Mouse (Mus musculus): Measurements from ENCODE around the gene Mxra7. TPM values are rescaled to one million over a fixed set of nuclear protein-coding genes. Genes with fewer than 3 reads are reported as not detected.

The Mxra7 gene
- polyA plus RNA-seq, 1 experiment = 8.6 TPM

- DNase-seq = no peak
- Histone ChIP-seq H3K27me3 (ENCODE audit: control insufficient read depth, insufficient read depth, low read length) (no peaks in the 10 kb centered on the region), H3K36me3 (ENCODE audit: control insufficient read depth, insufficient read depth, low read length) (no peaks in the 10 kb centered on the region), H3K27ac (ENCODE audit: control insufficient read depth, insufficient read depth, low read length) (no peak overlapping the region), H3K4me1 (replicated peaks; ENCODE audit: control insufficient read depth, insufficient read depth, low read length) (peaks cover 14% of the 10 kb centered on the region), H3K4me3 (ENCODE audit: control insufficient read depth, insufficient read depth, low read length) (no peak overlapping the region)
- WGBS = 86% methylated on average over 20 of the region's 20 CpGs
- TF ChIP-seq CTCF (IDR thresholded peaks at IDR 0.05; ENCODE audit: borderline replicate concordance, control insufficient read depth, extremely low read depth, insufficient read depth, low read length, poor library complexity) (no peak), POLR2A (IDR thresholded peaks at IDR 0.05; ENCODE audit: control insufficient read depth, extremely low read depth, insufficient read depth, low read length, poor library complexity) (no peak)
These were observed 13.6 kb downstream of the Mxra7 start for GRCm38 (mm10) chr11:116814076-116814883.

- Histone ChIP-seq H3K27ac (ENCODE audit: control insufficient read depth, insufficient read depth, low read length) (no peak overlapping the region), H3K4me3 (ENCODE audit: control insufficient read depth, insufficient read depth, low read length) (no peak overlapping the region), H3K36me3 (ENCODE audit: control insufficient read depth, insufficient read depth, low read length) (no peaks in the 10 kb centered on the region), H3K27me3 (ENCODE audit: control insufficient read depth, insufficient read depth, low read length) (no peaks in the 10 kb centered on the region), H3K4me1 (replicated peaks; ENCODE audit: control insufficient read depth, insufficient read depth, low read length) (peaks cover 15% of the 10 kb centered on the region)
- DNase-seq = no peak
- no peak for TF ChIP-seq CTCF (IDR thresholded peaks at IDR 0.05; ENCODE audit: borderline replicate concordance, control insufficient read depth, extremely low read depth, insufficient read depth, low read length, poor library complexity)
- no peak for TF ChIP-seq POLR2A (IDR thresholded peaks at IDR 0.05; ENCODE audit: control insufficient read depth, extremely low read depth, insufficient read depth, low read length, poor library complexity)
- WGBS = 94% methylated on average over 13 of the region's 13 CpGs
These were observed 14.2 kb downstream of the Mxra7 start for GRCm38 (mm10) chr11:116813610-116814009.

GRCm38 (mm10) chr11:116812793-116813529 lies 14.9 kb downstream of the Mxra7 start:
- no peak for DNase-seq
- Histone ChIP-seq H3K27me3 (ENCODE audit: control insufficient read depth, insufficient read depth, low read length) (no peaks in the 10 kb centered on the region), H3K4me1 (replicated peaks; ENCODE audit: control insufficient read depth, insufficient read depth, low read length) (peaks cover 18% of the 10 kb centered on the region), H3K4me3 (ENCODE audit: control insufficient read depth, insufficient read depth, low read length) (no peak overlapping the region), H3K36me3 (ENCODE audit: control insufficient read depth, insufficient read depth, low read length) (no peaks in the 10 kb centered on the region), H3K27ac (ENCODE audit: control insufficient read depth, insufficient read depth, low read length) (no peak overlapping the region)
- TF ChIP-seq CTCF (IDR thresholded peaks at IDR 0.05; ENCODE audit: borderline replicate concordance, control insufficient read depth, extremely low read depth, insufficient read depth, low read length, poor library complexity) = no peak
- TF ChIP-seq POLR2A (IDR thresholded peaks at IDR 0.05; ENCODE audit: control insufficient read depth, extremely low read depth, insufficient read depth, low read length, poor library complexity) = no peak
- 93% methylated on average over 21 of the region's 21 CpGs for WGBS

- peak; percentile 53 for DNase-seq
- Histone ChIP-seq H3K4me3 (ENCODE audit: control insufficient read depth, insufficient read depth, low read length) (peak overlapping the region; percentile 46), H3K27me3 (ENCODE audit: control insufficient read depth, insufficient read depth, low read length) (no peaks in the 10 kb centered on the region), H3K36me3 (ENCODE audit: control insufficient read depth, insufficient read depth, low read length) (no peaks in the 10 kb centered on the region), H3K27ac (ENCODE audit: control insufficient read depth, insufficient read depth, low read length) (no peak overlapping the region), H3K4me1 (replicated peaks; ENCODE audit: control insufficient read depth, insufficient read depth, low read length) (peaks cover 18% of the 10 kb centered on the region)
- WGBS = 14% methylated on average over 31 of the region's 32 CpGs
- TF ChIP-seq POLR2A (IDR thresholded peaks at IDR 0.05; ENCODE audit: control insufficient read depth, extremely low read depth, insufficient read depth, low read length, poor library complexity) = no peak
- no peak for TF ChIP-seq CTCF (IDR thresholded peaks at IDR 0.05; ENCODE audit: borderline replicate concordance, control insufficient read depth, extremely low read depth, insufficient read depth, low read length, poor library complexity)
These were observed 16.6 kb downstream of the Mxra7 start for GRCm38 (mm10) chr11:116810983-116811901.

- 83% methylated on average over 11 of the region's 11 CpGs for WGBS
- no peaks in the 10 kb centered on the region for H3K36me3 ChIP-seq (ENCODE audit: control insufficient read depth, insufficient read depth, low read length)
- no peaks in the 10 kb centered on the region for H3K27me3 ChIP-seq (ENCODE audit: control insufficient read depth, insufficient read depth, low read length)
- no peak overlapping the region for H3K4me3 ChIP-seq (ENCODE audit: control insufficient read depth, insufficient read depth, low read length)
- H3K4me1 ChIP-seq (replicated peaks; ENCODE audit: control insufficient read depth, insufficient read depth, low read length) = peaks cover 18% of the 10 kb centered on the region
- no peak for DNase-seq
- TF ChIP-seq POLR2A (IDR thresholded peaks at IDR 0.05; ENCODE audit: control insufficient read depth, extremely low read depth, insufficient read depth, low read length, poor library complexity) = no peak
- no peak for TF ChIP-seq CTCF (IDR thresholded peaks at IDR 0.05; ENCODE audit: borderline replicate concordance, control insufficient read depth, extremely low read depth, insufficient read depth, low read length, poor library complexity)
- no peak overlapping the region for H3K27ac ChIP-seq (ENCODE audit: control insufficient read depth, insufficient read depth, low read length)
These were observed 17.3 kb downstream of the Mxra7 start for GRCm38 (mm10) chr11:116810528-116810927.

GRCm38 (mm10) chr11:116809520-116809919 lies 18.3 kb downstream of the Mxra7 start:
- Histone ChIP-seq H3K27me3 (ENCODE audit: control insufficient read depth, insufficient read depth, low read length) (no peaks in the 10 kb centered on the region), H3K36me3 (ENCODE audit: control insufficient read depth, insufficient read depth, low read length) (no peaks in the 10 kb centered on the region), H3K4me1 (replicated peaks; ENCODE audit: control insufficient read depth, insufficient read depth, low read length) (peaks cover 21% of the 10 kb centered on the region), H3K27ac (ENCODE audit: control insufficient read depth, insufficient read depth, low read length) (no peak overlapping the region), H3K4me3 (ENCODE audit: control insufficient read depth, insufficient read depth, low read length) (no peak overlapping the region)
- no peak for TF ChIP-seq POLR2A (IDR thresholded peaks at IDR 0.05; ENCODE audit: control insufficient read depth, extremely low read depth, insufficient read depth, low read length, poor library complexity)
- TF ChIP-seq CTCF (IDR thresholded peaks at IDR 0.05; ENCODE audit: borderline replicate concordance, control insufficient read depth, extremely low read depth, insufficient read depth, low read length, poor library complexity) = no peak
- no peak for DNase-seq
- 46% methylated on average over 8 of the region's 8 CpGs for WGBS

All from thymus, adult 2 months (tissue).